Mouse (Mus musculus): ENCODE measurements at regions not wholly inside any gene's neighbourhood (a gene's known extent, or its start where the extent isn't known, plus 50 kb on each side); places are given as distances from the start of the nearest gene placed in this dataset.
A peak's percentile ranks its signal among the peaks of the same experiment; 100 is the strongest.

DNA sequence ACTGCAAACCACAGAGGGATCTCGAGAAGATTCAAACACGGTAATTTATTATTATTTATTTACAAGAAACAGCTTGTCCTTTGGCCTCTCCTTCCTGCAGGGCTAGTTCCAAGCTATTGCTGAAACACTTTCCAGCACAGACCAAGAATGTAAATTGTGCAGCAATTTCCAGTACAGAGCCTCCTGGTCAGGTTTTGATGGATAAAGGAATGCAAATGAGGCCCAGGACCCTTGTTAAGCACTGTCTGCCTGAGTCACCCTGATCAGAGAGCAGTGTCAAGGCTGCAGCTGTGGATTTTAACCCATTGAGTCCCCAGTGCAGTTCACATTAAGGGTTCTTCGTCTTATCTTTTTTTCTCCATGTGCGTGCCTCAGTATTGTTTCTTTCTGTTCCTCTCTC, 142.3 kb upstream of the Zkscan2 start:
- DNase-seq (ENCODE audit: low read depth, low spot score): no peak

DNA sequence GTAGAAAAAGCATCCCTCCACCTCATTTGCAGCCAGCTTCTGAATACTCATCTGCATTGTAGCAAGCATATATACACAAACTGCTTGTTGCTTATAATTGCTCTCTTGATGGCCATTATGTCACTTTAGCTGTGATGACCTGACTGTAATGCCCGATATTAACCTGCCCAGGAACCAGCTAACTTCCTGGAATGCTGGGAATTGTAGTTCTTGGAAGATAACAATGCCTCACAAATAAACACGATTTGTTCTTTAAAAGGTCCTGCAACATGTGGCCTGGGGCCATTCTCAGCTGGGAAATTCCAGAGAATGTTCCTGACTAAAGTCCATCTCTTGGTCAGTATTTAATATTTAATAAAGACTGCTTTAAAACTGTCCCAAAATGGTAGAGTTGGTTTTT, 143.2 kb upstream of the Zkscan2 start:
- DNase-seq (ENCODE audit: low read depth, low spot score): no peak

DNA sequence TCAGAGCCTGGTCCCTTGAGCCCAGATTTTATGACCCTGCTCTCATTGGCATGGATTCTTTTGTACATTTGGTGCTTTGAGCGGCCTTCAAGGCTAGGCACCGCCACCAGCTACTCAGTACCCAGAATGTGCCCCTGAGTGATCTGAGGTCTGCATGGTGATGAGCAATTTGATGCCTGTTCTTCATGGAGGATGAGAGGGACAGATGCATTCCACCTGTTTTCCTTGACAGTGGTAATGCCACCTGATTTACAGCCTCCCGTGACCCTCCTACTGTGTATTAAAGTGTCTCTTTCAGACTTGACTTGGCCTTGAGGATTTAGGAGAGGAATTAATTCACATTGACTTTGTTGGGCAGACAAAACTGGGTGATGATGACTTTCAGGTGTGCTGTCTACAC, 145.3 kb upstream of the Zkscan2 start:
- no peak for DNase-seq (ENCODE audit: low read depth, low spot score)

DNA sequence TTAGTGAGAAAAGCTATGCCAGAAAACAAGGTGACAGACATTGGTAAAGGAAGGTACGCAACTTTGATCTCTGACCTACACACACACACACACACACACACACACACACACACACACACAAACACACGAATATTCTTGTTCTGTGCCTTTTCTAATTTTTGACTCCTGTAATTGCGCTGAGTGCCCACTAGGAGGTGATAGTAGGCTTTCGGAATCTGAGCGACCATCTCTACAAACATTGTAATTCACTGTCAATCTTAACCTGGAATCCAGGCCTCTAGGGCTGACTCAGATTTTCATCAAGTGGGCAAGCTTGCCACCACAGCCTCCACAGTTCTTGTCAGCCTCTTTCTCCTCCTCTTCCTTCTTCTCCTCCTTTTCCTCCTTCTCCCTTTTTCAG, 165.2 kb upstream of the Zkscan2 start:
- peak; percentile 1 for DNase-seq (ENCODE audit: low read depth, low spot score)

DNA sequence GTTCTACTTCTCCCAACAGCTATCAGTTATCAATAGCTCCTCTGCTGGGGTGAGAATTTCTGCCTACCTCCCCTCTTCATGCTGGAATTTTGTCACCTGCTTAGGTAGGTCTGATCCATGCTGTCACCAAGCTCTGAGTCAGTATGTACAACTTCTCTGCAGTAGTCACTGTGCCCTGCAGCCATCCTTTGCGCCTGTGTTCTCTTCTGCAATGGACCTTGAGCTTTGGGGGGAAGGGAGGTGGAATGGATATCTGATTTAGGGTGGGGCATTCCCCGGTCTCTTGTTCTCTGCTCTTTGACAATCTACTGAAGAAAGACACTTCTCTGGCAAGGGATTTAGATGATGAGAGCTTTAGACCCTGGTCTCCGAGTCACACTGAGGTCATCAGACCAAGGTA, 184.5 kb upstream of the Zkscan2 start:
- no peak for DNase-seq (ENCODE audit: low read depth, low spot score)

DNA sequence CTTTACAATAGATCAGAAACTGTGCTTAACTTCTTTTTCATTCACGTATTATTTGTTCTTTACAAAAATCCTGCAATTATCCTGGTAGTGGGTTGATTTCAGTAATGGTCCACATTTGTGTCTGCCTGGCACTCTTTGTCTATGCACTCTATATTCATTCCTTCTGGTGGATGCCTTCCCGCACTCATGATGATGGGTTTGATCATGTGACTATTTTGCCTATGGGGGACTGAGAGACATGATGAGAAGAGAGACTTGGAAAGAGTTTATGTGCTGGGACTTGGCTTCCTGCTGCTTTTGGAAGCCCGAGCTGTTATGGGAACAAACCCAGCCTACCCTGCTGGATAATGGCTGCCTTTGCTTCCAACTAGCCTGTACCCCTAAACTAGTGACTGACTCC, 186.3 kb upstream of the Zkscan2 start:
- no peak for DNase-seq (ENCODE audit: low read depth, low spot score)

DNA sequence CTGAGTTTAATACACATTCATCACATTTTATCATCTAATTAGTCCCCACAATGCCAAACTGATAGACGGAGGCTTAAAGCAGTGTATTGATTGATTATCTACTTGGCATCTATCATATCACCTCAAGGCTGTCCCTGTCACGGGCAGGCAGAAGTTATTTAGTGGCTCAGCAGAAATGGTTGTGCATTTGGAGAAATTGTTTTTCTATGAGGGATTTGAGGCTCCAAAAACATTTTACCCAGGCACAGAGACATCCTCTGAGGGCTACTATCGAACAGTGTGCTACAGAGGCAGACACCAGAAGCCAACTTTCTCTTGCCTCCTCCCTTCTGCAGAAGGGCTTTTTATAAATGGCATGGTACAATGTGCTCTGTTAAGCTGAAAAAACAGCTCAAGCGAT, 230.8 kb upstream of the Zkscan2 start:
- DNase-seq (ENCODE audit: low read depth, low spot score): no peak

DNA sequence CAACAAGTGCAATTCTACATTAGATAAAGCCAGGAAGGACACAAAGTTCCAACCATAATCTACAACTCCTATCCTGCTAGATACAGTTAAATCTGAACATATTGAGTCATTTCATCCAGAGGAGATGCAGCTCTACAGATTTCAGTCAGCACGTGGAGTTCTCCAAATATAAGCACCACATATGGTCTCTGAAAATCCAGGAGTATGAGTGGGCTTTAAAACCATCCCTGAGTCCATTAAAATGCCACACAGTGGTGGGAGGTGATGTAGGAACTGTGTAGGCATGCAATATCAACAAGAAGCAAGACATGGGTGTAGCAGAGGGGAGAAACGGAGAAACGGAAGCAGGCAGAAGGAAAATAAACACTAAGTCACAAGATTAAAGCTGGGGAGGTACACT, 232.8 kb upstream of the Zkscan2 start:
- no peak for DNase-seq (ENCODE audit: low read depth, low spot score)

DNA sequence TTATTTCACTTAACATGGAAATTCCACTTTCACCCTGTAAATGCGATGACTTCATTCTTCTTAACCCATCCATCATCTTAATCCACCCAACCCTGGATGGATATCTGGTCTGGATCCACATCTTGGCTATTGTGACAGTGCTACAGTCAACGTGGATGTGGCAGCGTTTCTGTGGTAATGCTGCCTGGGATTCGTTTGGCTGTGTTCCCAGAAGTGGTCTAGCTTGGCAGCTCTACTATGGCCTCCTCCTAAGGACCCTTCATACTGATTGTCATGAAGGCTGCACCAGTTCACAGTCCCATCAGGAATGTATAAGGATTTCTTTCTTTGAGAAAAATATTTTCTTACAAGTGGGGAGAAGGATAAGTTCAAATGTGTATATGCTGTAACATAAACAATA, 234.7 kb upstream of the Hs3st4 start:
- DNase-seq (ENCODE audit: low read depth, low spot score): no peak

DNA sequence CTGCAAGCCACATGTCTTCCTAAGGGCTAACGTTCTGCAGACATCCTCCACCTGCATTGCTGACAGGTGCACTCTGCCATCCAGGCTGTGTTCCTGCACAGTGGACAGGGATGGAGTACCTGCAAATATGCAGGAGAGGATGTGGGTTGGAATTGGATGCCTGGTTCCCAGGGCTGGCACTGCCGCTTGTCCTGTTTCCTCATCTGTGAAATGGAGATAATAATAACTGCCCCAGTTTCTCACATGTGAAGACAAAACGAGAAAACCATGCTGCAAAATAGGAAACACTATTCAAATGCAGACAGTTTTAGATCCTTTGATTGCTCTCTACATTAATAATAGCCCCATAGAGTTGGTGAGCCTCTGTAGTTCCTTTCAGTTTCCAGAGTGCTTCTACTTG, 229.4 kb upstream of the Hs3st4 start:
- DNase-seq (ENCODE audit: low read depth, low spot score): no peak

DNA sequence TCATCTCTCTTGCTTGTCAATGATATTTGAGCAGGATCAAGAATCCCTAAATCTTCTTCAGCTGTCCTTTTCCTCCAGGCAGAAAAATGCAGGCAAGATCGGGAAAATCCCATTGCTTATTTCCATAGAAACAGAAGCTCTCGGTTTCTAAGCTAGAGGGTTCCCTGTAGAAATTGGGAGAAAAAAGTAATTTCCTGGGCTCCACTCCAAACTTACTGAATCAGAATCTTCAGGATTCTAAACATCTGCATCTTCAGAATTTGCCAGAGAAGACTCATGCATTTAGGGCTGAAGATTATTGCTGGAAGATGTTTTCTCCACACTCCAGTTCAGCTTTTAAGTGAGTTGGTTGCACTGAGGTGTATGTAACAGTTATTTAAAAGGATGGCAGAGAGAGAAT, 187.6 kb upstream of the Hs3st4 start:
- DNase-seq (ENCODE audit: low read depth, low spot score): no peak

DNA sequence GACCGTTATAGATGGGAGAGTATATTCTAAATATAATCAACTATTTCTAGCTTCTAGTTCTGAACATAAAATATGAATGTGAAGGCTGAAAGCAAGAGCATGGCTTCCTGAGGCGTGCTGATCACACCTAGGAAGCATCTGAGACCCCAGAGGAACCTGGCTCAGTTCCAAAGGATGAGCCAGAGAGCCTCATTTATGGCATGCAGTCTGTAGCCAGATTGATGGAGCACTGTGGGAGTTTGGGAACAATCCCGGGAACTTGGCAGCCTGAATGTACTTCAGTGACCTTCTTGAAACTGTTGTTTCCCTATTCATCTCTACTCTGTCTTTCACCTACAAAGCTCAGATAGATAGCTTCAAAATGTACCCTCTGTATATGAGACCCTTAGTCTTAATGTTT, 186.6 kb upstream of the Hs3st4 start:
- no peak for DNase-seq (ENCODE audit: low read depth, low spot score)

DNA sequence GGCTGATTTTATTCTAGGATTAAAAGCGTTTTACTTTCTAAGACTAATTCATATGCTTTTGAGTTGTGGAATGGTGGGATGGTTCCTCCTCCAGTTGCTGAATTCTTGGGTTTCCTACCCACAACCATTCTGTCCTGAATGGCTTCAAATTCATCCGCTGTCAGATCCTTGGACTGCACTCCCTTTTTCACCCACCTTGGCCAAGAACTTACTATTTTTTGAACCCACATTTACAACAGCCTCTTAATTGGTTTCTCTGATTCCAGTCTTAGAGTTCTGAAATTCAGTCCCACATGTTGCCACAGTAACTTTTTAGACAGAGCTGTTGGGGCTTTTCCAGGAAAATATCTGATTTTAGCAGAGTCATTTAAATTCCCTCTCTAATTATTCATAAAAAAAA, 177.0 kb upstream of the Hs3st4 start:
- no peak for DNase-seq (ENCODE audit: low read depth, low spot score)

DNA sequence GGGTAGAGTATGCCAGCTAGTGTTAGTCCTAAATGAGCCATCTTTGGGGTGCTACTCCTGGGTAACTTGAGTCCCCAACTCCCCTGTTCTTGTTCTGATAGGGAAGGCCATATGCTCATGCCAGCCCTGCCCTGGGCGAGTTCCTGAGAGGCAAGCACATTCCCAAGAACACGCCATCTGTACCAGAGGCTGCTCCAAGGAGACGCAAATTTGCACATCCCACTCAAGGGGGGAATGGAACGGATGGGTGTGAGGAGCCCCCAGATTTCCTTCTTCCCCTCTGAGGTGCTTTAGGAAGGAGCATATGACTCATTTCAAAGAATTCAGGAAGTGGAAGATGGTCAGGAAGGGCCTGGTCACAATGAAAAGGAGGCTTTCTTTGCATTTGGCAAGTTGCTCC, 158.7 kb upstream of the Hs3st4 start:
- no peak for DNase-seq (ENCODE audit: low read depth, low spot score)

DNA sequence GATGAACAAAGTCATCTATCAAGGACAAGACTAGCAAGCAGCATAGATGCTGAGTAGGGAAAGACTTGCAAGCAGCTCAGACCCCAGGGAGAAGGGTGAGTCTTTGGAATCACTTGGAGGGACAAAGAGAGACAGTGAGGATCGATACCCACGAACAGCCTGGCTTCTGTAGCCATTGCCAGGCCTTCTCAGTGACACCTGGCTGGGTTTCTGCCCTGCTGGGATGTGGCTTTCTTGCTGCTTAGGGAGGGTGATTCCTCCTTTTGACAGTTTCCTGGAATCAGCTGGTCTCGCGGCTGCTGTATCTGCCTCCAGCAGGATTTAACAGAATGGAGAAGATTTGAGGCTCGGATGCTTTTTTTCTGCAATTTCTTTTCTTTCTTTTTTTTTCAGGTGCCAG, 156.3 kb upstream of the Hs3st4 start:
- DNase-seq (ENCODE audit: low read depth, low spot score): no peak

DNA sequence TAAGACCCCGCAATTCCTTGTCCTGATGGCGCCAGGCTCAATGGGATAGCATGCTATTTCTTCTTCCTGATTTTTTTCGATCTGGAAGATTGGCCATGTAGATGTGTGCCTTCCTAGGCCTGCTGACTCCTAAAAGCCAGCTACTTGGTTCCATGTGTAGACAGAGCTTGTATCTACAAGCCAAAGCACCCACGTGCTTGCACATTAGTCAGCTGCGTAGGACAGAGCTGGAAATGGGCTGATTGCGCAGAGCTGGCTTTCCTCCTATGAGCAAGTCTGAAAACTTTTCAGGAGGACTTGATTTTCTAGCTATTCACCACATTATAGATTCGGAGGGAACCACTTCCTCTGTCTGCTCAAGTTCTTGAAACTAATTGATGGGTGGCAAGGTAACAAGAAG, 140.1 kb upstream of the Hs3st4 start:
- no peak for DNase-seq (ENCODE audit: low read depth, low spot score)

DNA sequence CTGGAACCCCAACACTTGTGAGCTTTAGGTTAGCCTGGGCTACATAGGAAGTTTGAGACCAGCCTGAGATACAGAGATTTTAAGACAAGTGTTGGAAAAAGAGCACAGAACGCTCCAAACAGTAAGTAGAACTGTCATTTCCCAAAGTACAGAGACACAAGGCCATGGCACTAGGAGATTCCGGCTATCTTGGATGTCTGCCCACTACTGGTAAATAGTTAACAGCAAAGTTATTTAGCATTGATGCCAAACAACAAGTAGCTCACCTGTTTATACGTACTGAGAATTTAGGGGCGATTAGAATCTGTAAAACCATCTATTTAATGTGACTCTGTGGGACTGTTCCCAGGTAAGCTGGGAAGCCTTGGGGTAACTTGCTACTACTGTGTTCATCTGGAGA, 135.6 kb upstream of the Hs3st4 start:
- no peak for DNase-seq (ENCODE audit: low read depth, low spot score)

DNA sequence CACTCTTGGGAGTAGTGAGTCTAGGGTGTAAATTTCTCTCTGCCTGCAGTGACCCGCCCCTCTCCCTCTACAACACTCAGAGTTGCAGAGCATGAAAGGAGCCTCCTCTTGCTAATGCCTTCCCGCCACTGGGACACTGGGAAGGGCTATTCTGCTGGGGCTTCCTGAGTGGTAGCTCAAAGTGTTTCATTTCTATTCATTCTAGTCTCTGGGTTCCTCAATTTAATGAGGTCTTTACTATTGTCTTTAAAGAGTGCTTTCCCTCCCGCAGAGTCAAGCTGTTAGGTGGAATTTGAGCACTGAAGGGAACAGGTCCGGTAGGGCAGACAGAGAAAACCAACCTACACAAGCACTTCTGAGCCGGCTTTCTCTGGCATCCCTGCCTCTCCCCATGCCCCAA, 134.0 kb upstream of the Hs3st4 start:
- no peak for DNase-seq (ENCODE audit: low read depth, low spot score)

DNA sequence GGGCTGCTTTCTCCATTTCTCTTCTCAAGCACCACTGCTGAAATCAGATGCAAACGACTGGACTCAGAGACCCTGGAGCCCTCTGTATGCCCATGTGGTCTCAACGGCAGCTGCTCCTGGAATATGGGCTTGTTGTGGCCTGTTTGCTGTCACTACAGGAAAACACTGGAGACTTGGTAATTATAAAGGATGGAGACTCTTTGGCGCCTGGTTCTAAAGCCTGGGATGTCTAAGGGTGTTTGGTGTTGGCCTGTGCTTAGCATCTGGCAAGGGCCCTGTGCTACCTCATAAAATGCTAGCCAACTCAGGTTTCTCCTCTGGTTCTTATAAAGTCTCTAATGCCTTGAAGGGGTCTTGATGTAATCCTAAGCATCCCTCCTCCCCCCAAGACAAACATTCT, 133.4 kb upstream of the Hs3st4 start:
- DNase-seq (ENCODE audit: low read depth, low spot score): no peak

DNA sequence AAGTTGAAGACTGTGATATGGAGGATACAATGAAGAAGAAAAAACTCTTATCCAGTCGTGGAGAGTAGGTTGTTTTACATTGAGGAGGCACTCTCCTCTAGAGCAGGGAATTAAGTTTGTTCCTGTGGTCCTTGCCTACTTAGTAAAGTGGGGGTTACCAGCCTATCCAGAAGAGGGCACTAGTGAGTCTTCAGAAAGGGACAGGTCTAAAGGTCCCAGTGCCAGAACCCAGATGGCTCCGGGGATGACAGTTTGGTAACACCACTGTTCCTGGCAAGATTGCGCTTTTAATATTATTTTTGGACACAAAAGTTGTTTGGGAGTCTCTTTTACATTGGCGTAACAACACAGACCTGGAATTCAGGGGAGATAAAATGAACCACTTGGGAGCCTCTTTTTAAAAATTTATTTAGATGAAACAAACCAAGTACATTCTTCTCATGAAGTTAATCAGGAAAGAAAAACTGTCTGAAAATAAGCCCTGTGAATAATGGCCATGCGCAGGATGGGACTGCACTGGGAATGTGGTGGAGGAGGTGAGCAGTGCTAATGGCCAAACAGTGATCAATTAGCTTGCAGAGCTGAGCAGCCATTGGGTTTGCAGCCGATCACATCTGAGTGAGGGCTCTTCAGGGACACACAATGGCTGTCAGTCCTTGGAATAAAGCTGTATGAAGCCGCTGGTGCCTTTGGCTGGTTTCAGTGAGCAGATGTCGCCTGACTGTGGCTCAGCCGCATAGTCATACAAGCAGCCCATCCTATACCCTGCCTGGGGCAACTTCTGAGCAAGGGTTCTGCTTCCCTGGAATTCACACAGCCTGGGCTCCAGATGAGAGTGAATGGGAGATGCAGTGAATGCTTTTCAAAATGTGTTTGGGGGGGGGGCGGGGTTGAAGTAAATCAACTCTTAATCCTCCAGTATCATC, 132.1 kb upstream of the Hs3st4 start:
- DNase-seq (ENCODE audit: low read depth, low spot score): peak; percentile 3

DNA sequence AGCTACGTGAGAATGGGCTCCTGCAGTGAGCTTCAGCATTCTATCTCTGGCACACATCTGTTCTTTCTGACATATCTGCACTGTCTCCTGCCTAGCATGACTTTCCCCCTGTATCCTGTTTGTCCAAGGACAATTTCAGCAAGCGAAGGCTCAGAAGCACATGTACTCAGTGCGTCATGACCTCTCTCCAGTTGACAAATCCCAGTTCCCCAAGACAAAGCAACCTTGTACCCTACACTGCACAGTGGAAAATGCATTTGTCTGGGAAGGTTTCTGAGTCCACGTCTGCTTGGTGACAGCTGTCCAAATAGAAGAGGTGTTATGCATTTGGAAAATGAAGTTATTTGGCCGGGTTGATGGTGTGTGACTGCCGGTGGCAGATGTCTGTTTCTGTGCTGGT, 125.1 kb upstream of the Hs3st4 start:
- no peak for DNase-seq (ENCODE audit: low read depth, low spot score)

DNA sequence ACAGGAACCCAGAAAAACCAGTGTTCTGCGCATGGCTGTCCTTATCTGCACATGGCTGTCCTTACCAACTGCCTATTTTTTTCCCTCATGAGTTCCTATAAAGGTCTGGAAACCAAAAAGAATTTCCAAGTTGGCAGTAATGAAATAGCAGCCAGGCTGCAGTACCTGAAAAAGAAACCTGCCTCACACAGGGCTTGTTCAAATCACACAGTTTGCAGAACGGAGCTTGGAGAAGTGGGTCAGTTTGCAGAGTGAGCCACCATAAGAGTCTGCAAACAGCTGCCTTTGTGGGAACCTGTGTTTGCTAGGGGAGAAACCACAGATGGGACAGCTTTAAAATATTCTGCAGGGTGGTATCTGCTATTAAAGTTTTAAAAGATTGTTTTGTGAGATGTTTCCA, 121.0 kb upstream of the Hs3st4 start:
- DNase-seq (ENCODE audit: low read depth, low spot score): no peak

DNA sequence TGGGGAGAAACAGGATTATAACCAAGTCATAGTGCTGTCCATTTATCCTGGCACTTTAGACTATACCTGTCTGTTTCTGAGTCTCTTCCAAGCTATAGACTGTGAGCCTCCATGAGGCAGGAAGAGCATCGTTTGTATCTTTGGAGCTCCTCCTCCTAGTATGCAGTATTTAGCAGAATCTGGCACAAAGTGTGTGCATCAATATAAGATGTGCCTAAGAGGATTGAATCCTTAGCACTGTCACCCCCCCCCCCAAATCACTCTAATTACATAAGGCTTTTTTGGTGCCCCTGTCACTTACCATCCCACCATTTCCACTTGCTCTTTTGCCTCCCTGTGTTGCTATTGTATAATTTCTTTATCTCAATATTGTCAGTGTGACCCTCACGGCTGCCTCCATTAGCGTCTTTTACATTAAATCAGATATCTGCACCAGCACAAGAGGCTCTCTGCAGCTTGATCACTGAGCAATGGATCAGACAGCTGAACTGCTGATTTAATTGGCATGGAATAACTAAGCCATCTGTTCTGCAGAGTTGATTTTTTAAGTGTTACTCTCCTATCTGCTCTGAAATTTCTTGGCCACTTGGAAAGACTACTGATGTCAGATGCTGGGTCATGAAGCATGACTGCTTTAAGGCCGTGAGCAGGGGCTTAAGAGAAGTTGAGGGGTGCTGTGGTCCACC, 85.8 kb upstream of the Hs3st4 start:
- DNase-seq (ENCODE audit: low read depth, low spot score): no peak

All from 3T3-L1 (cell line).